Mouse (Mus musculus): ENCODE results near the gene Mrps25.

DNA sequence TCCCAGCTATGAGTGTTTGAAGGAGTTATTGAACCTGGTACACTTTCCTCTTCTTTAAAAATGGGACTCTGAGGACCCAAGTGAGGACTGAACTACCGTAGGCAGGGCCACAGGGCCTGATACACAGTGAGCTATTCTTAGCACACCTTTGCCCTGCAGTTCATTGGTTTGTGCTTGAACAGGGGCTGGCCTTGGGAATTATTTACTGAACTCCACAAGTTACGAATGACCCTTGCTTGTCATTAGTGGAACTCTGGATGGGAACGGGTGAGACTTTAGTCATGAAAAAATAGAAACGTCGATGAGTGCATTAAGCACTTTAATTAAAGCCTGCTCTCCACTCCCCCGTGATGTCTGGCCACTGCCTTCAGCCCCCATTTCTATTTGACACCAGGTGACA, 37.8 kb upstream of the Mrps25 start:
- TF ChIP-seq CTCF (IDR thresholded peaks at IDR 0.05; ENCODE audit: control insufficient read depth, insufficient read depth, low read length) (no peak), POLR2A (IDR thresholded peaks at IDR 0.05; ENCODE audit: borderline replicate concordance, control insufficient read depth, low read depth, low read length) (no peak)

All from bone marrow, adult 2 months (tissue).